Mouse (Mus musculus): Measurements from ENCODE around the gene Prmt9.

The Prmt9 gene

DNA sequence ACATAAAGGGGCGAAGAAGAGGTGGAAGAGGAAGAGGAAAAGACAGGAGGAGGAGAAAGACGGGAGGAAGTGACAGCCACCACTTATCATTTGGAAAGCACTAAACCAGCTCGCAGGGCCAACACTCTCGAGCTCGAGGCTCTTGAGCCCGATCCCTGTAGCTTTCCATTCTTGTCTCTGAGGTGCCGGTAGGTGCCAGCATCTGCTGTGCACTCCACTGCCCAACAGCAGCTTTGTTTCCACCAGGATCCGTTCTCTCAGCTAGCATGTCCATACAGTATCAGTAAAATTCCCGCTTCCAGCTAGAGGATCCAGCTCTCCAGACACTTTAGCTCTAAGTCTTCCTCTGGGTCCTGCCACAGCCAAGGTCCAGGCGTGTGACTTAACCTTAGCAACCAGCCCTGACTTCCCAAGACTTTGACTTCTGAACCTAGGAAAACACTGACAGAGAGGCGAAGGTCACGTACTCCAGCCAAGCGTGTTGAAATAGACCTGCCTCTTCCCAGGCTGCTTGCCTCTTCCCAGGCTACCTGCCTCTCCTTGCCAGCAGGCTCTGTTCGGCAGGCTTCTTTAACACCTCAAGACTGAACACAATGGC, 25.1 kb upstream of the Prmt9 start:
- in situ Hi-C loops (cut with MboI; ENCODE audit: low pct_unique_long_range_greater_than_20kb in 1 of 2, low sequenced_read_pairs in 2 of 2, unreplicated experiment in 1 of 2), result loop anchor here (10.0 kb wide), 2 partner anchors 99 to 109 kb away; no protein-coding TSS in a partner anchor

DNA sequence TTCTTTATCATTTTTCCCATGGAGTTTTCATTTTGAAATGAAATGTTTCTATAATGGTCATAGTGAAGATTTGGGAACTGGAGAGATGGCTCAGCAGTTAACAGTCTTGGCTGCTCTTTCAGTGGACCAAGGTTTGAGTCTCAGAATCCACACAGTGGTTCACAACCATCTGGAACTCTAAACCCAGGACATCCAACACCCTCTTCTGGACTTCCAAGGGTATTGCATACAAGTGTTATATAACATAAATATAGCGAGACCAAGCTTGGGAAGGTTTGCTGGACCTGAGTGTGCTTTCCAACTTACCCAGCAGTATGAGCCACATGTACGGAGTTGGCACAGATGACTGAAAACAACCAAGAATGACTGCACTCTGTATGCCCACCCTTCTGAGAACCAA, 24.3 kb upstream of the Prmt9 start:
- in situ Hi-C loops (cut with MboI; ENCODE audit: low pct_unique_long_range_greater_than_20kb in 1 of 2, low sequenced_read_pairs in 2 of 2, unreplicated experiment in 1 of 2), result loop anchor here (10.0 kb wide), 2 partner anchors 100 to 110 kb away; no protein-coding TSS in a partner anchor

GRCm38 (mm10) chr8:77526130-77526529, 23.1 kb upstream of the Prmt9 start:
- in situ Hi-C loops (cut with MboI; ENCODE audit: low pct_unique_long_range_greater_than_20kb in 1 of 2, low sequenced_read_pairs in 2 of 2, unreplicated experiment in 1 of 2), result loop anchor here (10.0 kb wide), 2 partner anchors 101 to 111 kb away; no protein-coding TSS in a partner anchor

DNA sequence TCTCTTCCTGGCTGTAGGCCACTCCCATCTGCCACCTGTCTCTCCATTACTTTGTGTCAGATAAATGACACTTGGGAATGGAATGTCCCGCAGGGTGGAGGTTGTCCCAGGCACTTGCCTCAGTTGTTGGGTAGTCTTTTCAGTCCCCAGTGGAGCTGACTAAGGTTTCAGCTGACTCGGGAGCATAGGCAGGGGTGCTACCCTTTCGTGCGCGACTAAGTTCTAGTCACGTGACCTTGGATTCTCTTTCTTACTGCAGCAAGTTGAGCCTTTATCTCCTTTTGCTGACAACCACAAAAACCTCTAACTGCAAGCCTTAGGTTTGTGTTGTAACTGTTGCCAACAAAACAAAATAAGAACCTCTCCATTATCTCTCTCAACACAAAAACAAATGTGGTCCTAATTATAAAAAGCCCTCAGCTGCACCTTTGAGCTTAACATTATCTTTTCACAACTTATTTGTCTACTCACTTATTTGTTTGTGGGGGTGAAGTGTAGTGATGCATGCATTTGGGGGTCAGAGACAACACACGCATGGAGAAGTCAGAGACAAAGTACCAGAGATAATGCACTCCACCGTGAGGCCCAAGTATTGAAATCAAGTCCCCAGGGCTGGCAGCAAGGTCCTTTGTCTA, 14.7 kb upstream of the Prmt9 start:
- in situ Hi-C loops (cut with MboI; ENCODE audit: low pct_unique_long_range_greater_than_20kb in 1 of 2, low sequenced_read_pairs in 2 of 2, unreplicated experiment in 1 of 2), result no loop called here

- in situ Hi-C loops (cut with MboI; ENCODE audit: low pct_unique_long_range_greater_than_20kb in 1 of 2, low sequenced_read_pairs in 2 of 2, unreplicated experiment in 1 of 2), result no loop called here
These were observed 14.1 kb upstream of the Prmt9 start for GRCm38 (mm10) chr8:77535026-77535595.

GRCm38 (mm10) chr8:77536821-77537220, 12.4 kb upstream of the Prmt9 start:
- in situ Hi-C loops (cut with MboI; ENCODE audit: low pct_unique_long_range_greater_than_20kb in 1 of 2, low sequenced_read_pairs in 2 of 2, unreplicated experiment in 1 of 2), result no loop called here

DNA sequence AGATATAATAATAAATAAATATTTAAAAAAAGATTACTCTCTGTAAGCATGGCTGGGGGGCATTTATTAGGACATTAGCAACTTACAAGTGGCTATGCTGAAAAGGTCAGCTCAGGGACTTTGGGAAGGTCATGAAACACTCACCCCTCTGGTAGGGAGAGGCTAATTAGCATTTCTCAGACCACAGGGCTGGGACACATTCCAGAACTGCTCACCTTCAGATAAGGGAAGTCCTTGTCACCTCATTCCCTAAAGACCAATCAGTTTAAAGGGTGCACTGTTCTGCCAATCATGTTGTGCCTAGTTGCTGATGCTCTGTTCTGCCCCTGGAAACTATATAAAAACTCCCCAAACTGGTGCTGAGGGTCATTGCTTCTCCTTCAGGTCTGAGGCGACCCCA, 10.9 kb upstream of the Prmt9 start:
- in situ Hi-C loops (cut with MboI; ENCODE audit: low pct_unique_long_range_greater_than_20kb in 1 of 2, low sequenced_read_pairs in 2 of 2, unreplicated experiment in 1 of 2), result no loop called here

- in situ Hi-C loops (cut with MboI; ENCODE audit: low pct_unique_long_range_greater_than_20kb in 1 of 2, low sequenced_read_pairs in 2 of 2, unreplicated experiment in 1 of 2), result no loop called here
These were observed 5.9 kb upstream of the Prmt9 start for GRCm38 (mm10) chr8:77543152-77543777.

- in situ Hi-C loops (cut with MboI; ENCODE audit: low pct_unique_long_range_greater_than_20kb in 1 of 2, low sequenced_read_pairs in 2 of 2, unreplicated experiment in 1 of 2), result no loop called here
These were observed 4.8 kb upstream of the Prmt9 start for GRCm38 (mm10) chr8:77544428-77544827.

- in situ Hi-C loops (cut with MboI; ENCODE audit: low pct_unique_long_range_greater_than_20kb in 1 of 2, low sequenced_read_pairs in 2 of 2, unreplicated experiment in 1 of 2), result no loop called here
These were observed 3.6 kb upstream of the Prmt9 start for GRCm38 (mm10) chr8:77545616-77546015.

DNA sequence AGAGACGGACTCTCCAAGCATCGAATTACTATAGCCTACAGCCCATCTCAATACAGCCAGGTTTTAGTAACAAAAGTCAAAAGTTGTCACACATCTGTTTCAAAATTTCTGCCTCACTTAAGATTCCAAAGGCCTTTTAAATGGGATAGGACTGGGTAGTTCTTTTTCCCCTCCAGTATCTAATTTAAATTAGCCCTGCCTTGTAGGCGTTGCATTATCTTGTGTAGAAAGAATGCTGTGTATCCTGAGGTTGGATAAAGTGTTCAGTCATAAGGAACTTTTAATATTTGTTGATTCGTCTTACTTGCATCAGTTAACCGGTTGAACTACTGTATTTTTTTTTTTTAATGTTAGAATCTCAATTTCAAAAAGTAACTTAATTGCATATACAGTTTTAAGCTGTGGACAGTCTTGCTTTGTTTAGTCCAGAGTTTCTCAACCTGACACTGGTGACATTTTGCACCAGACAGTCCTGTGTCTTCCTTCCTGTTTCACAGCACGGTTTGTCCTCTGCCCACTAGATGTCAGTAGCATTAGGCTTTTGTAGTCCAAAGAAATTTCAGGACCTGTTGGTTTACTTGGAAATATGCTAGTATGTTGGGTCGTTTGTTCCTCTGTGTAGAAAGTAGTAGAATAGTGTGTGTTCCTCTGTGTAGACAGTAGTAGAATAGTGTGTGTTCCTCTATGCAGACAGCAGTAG, 834 bp downstream of the Prmt9 start:
- in situ Hi-C loops (cut with MboI; ENCODE audit: low pct_unique_long_range_greater_than_20kb in 1 of 2, low sequenced_read_pairs in 2 of 2, unreplicated experiment in 1 of 2), result no loop called here

DNA sequence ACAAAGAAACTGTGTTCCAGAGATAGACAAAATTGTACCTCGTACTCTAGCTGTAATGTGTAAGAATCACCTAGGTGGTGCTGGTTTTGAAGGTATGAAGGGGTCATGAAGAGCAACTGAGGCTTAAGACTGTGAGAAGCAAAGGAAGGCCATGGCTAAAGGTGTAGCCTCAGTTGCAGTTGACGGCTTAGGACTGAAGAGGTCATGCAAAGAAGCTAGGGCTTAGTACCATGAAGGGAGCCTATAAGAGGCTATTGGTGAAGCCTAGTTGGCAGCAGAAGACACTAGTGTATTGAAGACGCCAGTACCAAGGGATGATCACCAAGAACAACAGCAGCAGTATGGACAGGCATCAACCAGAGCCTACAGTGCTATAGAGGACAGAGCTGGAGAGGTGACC, 3.3 kb downstream of the Prmt9 start:
- in situ Hi-C loops (cut with MboI; ENCODE audit: low pct_unique_long_range_greater_than_20kb in 1 of 2, low sequenced_read_pairs in 2 of 2, unreplicated experiment in 1 of 2), result no loop called here

DNA sequence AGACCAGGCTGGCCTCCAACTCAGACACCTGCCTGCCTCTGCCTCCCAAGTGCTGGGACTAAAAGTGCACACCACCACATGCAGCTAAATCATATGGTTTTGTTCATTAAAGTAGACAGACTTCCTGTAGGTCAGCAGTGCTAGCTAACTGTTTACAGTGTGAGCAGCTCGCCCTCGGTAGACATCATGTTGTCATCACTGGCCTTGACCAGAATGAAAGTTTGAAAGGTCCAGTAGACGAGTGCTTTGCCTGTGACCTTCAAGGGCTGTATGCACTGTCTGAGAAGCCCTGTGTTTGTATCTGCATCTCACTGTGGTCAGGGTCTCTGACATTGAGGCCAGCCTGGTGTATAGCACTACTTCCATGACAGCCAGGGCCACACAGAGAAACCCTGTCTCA, 12.2 kb downstream of the Prmt9 start:
- in situ Hi-C loops (cut with MboI; ENCODE audit: low pct_unique_long_range_greater_than_20kb in 1 of 2, low sequenced_read_pairs in 2 of 2, unreplicated experiment in 1 of 2), result no loop called here

GRCm38 (mm10) chr8:77574229-77574628, 25.0 kb downstream of the Prmt9 start:
- in situ Hi-C loops (cut with MboI; ENCODE audit: low pct_unique_long_range_greater_than_20kb in 1 of 2, low sequenced_read_pairs in 2 of 2, unreplicated experiment in 1 of 2), result no loop called here

DNA sequence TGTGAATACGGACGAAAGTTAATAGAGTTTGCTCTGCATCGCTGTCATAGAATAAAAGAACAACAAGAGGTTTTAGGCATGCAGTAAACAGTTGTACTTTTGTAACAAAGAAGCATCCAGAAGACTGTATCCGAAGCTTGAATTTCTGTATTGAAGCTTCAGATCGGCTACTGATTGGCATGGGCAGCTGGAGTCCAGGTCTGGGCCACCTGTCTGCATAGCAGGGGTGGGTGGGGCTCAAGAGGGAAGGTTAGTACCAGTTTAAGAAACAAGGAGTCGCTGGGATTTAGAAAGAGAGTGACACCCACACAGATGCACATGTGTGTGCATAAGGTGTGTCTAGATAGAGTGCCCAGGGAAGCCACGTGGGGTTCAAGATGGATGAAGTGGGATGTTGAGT, 28.5 kb downstream of the Prmt9 start:
- in situ Hi-C loops (cut with MboI; ENCODE audit: low pct_unique_long_range_greater_than_20kb in 1 of 2, low sequenced_read_pairs in 2 of 2, unreplicated experiment in 1 of 2), result no loop called here

DNA sequence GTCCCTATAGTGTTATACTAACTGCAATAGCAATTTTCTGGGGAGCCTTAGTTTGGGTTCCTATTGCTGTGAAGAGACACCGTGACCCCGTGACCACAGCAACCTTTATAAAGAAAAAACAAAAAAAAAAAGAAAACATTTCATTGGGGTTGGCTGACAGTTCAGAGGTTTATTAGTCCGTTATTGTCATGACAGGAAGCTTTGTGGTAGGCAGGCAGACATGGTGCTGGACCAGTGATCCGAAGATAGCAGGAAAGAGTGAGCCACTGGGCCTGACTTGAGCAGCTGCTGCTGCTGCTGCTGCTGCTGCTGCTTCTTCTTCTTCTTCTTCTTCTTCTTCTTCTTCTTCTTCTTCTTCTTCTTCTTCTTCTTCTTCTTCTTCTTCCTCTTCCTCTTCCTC, 35.0 kb downstream of the Prmt9 start:
- in situ Hi-C loops (cut with MboI; ENCODE audit: low pct_unique_long_range_greater_than_20kb in 1 of 2, low sequenced_read_pairs in 2 of 2, unreplicated experiment in 1 of 2), result no loop called here

DNA sequence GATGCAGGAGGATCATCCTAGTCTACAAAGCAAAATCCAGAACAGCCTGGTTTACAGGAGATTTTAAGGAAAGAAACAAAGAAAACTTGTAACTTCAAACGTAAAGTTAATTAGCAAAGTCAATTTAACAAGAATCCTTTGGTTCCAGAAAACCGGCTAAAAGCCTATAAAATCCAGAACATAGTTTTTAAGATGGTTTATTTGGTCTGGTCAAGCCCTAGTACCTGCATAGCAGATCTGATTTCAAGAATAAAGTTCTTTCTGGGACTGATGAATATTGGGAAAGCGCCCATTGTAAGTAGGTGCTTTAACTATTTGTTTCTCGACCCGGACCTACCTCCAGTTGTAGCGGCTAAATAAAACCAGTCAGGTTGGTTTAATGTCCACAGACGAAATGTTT, 60.4 kb downstream of the Prmt9 start:
- in situ Hi-C loops (cut with MboI; ENCODE audit: low pct_unique_long_range_greater_than_20kb in 1 of 2, low sequenced_read_pairs in 2 of 2, unreplicated experiment in 1 of 2), result no loop called here

DNA sequence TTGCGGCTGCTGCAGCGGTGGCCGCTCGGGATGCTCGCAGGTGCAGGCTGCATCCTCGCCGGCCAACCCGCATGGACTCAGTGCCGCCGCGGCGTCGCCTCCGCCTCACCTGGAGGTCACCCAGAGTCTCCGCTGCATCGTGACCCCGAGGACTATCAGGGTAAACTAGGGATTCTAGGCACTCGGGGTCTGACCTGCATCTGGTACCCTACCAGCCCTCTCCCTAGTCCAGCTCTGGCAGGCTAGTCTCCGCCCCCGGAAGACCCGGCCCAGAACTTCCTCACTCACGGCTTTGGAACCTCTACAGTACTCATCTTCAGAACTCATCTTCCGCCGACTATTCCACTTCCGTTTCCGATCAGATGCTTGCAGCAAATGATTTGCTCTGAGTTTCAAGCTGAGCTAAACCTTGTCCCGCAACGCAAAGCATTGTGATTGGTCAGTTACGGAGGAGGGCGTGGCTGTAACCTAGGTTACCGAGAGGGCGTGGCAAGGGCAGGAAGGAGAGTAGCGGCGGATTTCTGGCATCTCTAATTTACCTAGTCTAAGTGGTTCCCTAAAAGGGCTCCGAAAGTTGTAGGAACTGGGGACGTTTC, 61.3 kb downstream of the Prmt9 start, which contains the start of gene Tmem184c:
Gene Tmem184c, minus strand, starts transcription at position 325 of the 596 bp plus-strand sequence.
- in situ Hi-C loops (cut with MboI; ENCODE audit: low pct_unique_long_range_greater_than_20kb in 1 of 2, low sequenced_read_pairs in 2 of 2, unreplicated experiment in 1 of 2), result no loop called here

GRCm38 (mm10) chr8:77617916-77618315, 68.7 kb downstream of the Prmt9 start:
- in situ Hi-C loops (cut with MboI; ENCODE audit: low pct_unique_long_range_greater_than_20kb in 1 of 2, low sequenced_read_pairs in 2 of 2, unreplicated experiment in 1 of 2), result no loop called here

Data from mouse embryonic stem cell (cell line).